Mouse (Mus musculus): Measurements from ENCODE around the gene Chd5. TPM values are rescaled to one million over a fixed set of nuclear protein-coding genes. Genes with fewer than 3 reads are reported as not detected.

Gene Chd5
- polyA plus RNA-seq, 1 experiment from 2014 or later: 0.03 TPM

GRCm38 (mm10) chr4:152359700-152360099 lies 21.2 kb downstream of the Chd5 start:
- H3K9me3 ChIP-seq (ENCODE audit: control insufficient read depth, low read length): no peaks in the 10 kb centered on the region
- H3K27ac ChIP-seq (ENCODE audit: low read depth, low read length): no peak overlapping the region
- H3K4me1 ChIP-seq (ENCODE audit: control insufficient read depth, insufficient read depth, low read length): peaks cover 9% of the 10 kb centered on the region; the same call in 1 of the 2 replicates
- H3K4me3 ChIP-seq (ENCODE audit: low read length): no peak overlapping the region
- ATAC-seq (ENCODE audit: low FRiP score, low TSS enrichment): no peak
- peaks cover 15% of the 10 kb centered on the region for H3K27me3 ChIP-seq (ENCODE audit: control insufficient read depth, insufficient read depth, low read length)
- 13% methylated on average over 11 of the region's 11 CpGs for WGBS
- no peak overlapping the region for H3K4me2 ChIP-seq (replicated peaks; ENCODE audit: low read depth, low read length)
- H3K36me3 ChIP-seq (ENCODE audit: control insufficient read depth, insufficient read depth, low read length): no peaks in the 10 kb centered on the region
- H3K9ac ChIP-seq (ENCODE audit: low read depth, low read length): no peak overlapping the region

DNA sequence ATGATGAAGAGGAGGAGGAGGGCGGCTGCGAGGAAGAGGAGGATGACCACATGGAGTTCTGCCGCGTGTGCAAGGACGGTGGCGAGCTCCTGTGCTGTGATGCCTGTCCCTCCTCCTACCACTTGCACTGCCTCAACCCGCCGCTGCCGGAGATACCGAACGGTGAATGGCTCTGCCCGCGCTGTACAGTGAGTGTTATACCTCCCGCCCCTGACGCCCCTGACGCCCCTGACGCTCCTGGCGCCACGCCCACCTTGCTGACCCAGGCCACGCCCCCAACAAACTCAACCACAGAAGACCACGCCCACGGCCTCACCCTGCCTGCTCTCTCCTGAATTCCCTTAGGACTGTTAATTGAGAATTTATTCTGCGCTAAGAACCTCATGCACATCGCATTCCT lies 22.4 kb downstream of the Chd5 start:
- no peak overlapping the region for H3K27ac ChIP-seq (ENCODE audit: low read depth, low read length)
- ATAC-seq (ENCODE audit: low FRiP score, low TSS enrichment): peak; percentile 76
- H3K9me3 ChIP-seq (ENCODE audit: control insufficient read depth, low read length): no peaks in the 10 kb centered on the region
- H3K4me1 ChIP-seq (ENCODE audit: control insufficient read depth, insufficient read depth, low read length): peaks cover 9% of the 10 kb centered on the region; the same call in 1 of the 2 replicates
- H3K27me3 ChIP-seq (ENCODE audit: control insufficient read depth, insufficient read depth, low read length): peaks cover 15% of the 10 kb centered on the region
- H3K4me3 ChIP-seq (ENCODE audit: low read length): peak overlapping the region; percentile 13
- WGBS: 1% methylated on average over 19 of the region's 24 CpGs
- peak overlapping the region; percentile 41 for H3K4me2 ChIP-seq (replicated peaks; ENCODE audit: low read depth, low read length)
- no peaks in the 10 kb centered on the region for H3K36me3 ChIP-seq (ENCODE audit: control insufficient read depth, insufficient read depth, low read length)
- H3K9ac ChIP-seq (ENCODE audit: low read depth, low read length): no peak overlapping the region

GRCm38 (mm10) chr4:152362180-152362579 lies 23.7 kb downstream of the Chd5 start:
- Histone ChIP-seq H3K4me2 (replicated peaks; ENCODE audit: low read depth, low read length) (no peak overlapping the region), H3K9me3 (ENCODE audit: control insufficient read depth, low read length) (no peaks in the 10 kb centered on the region), H3K4me1 (ENCODE audit: control insufficient read depth, insufficient read depth, low read length) (peaks cover 9% of the 10 kb centered on the region; the same call in 1 of the 2 replicates), H3K27ac (ENCODE audit: low read depth, low read length) (no peak overlapping the region), H3K36me3 (ENCODE audit: control insufficient read depth, insufficient read depth, low read length) (no peaks in the 10 kb centered on the region), H3K9ac (ENCODE audit: low read depth, low read length) (no peak overlapping the region), H3K27me3 (ENCODE audit: control insufficient read depth, insufficient read depth, low read length) (peaks cover 15% of the 10 kb centered on the region), H3K4me3 (ENCODE audit: low read length) (no peak overlapping the region)
- no peak for ATAC-seq (ENCODE audit: low FRiP score, low TSS enrichment)
- WGBS: 25% methylated on average over 9 of the region's 9 CpGs

DNA sequence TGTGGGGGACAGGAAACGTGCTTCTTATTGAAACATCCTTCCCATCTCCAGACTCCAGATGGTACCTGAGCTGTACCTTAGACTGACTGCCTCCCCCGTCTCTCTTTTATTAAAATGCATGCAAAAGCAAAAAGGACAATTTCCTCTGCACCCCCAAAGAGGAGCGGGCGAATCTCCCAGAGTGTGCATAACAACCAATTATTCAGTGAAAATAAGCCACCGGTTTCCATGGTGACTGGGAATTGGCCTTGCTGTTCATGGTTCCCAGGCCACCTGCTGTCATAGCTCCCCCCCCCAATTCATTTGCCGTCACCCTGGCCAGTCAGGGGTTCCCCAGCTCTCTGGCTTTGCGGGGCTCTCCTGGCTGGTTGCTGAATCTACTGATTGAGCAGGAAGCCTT lies 26.8 kb downstream of the Chd5 start:
- Histone ChIP-seq H3K4me3 (ENCODE audit: low read length) (no peak overlapping the region), H3K27ac (ENCODE audit: low read depth, low read length) (no peak overlapping the region), H3K27me3 (ENCODE audit: control insufficient read depth, insufficient read depth, low read length) (peaks cover 7% of the 10 kb centered on the region), H3K4me2 (replicated peaks; ENCODE audit: low read depth, low read length) (no peak overlapping the region), H3K36me3 (ENCODE audit: control insufficient read depth, insufficient read depth, low read length) (no peaks in the 10 kb centered on the region), H3K9ac (ENCODE audit: low read depth, low read length) (no peak overlapping the region), H3K9me3 (ENCODE audit: control insufficient read depth, low read length) (no peaks in the 10 kb centered on the region), H3K4me1 (ENCODE audit: control insufficient read depth, insufficient read depth, low read length) (peaks cover 9% of the 10 kb centered on the region; the same call in 1 of the 2 replicates)
- no peak for ATAC-seq (ENCODE audit: low FRiP score, low TSS enrichment)
- 77% methylated on average over 7 of the region's 7 CpGs for WGBS

DNA sequence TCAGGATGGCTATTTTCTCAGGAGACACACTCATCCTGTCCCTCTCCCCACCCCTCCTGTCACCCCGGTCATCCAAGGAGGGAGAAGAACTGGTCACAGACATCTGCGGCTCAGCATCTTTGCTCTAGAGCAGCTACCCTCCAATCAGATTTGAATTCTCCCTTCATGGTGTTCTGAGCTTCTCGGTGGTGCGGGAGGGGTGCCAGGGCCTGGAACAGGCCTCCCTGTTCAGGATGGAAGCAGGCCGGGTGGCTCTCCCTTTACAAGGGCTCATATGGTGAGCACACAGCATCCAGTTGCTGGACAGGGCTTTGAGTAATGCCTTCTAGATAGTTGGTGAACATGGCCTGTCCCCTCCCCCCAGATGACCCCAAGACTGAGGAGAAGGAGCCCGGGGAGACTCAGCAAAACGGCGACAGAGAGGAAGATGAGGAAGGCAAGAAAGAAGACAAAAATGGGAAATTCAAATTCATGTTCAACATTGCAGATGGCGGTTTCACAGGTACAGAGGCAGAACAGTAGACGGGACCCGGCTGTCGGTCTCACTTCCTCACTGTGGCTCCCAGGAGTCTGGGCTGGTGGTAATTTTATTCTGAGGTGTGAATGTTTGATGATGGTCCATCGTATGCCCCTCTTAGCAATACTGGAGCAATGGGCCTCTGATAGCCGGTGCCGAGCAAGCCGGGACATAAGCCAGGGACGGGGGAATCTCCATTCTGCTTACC lies 44.2 kb downstream of the Chd5 start:
- Histone ChIP-seq H3K27ac (ENCODE audit: low read depth, low read length) (no peak overlapping the region), H3K4me3 (ENCODE audit: low read length) (no peak overlapping the region), H3K9ac (ENCODE audit: low read depth, low read length) (no peak overlapping the region), H3K27me3 (ENCODE audit: control insufficient read depth, insufficient read depth, low read length) (no peaks in the 10 kb centered on the region), H3K9me3 (ENCODE audit: control insufficient read depth, low read length) (no peaks in the 10 kb centered on the region), H3K36me3 (ENCODE audit: control insufficient read depth, insufficient read depth, low read length) (no peaks in the 10 kb centered on the region), H3K4me2 (replicated peaks; ENCODE audit: low read depth, low read length) (no peak overlapping the region), H3K4me1 (ENCODE audit: control insufficient read depth, insufficient read depth, low read length) (no peaks in the 10 kb centered on the region)
- 82% methylated on average over 17 of the region's 17 CpGs for WGBS
- no peak for ATAC-seq (ENCODE audit: low FRiP score, low TSS enrichment)

- WGBS: 60% methylated on average over 16 of the region's 16 CpGs
- Histone ChIP-seq H3K36me3 (ENCODE audit: control insufficient read depth, insufficient read depth, low read length) (no peaks in the 10 kb centered on the region), H3K9ac (ENCODE audit: low read depth, low read length) (no peak overlapping the region), H3K27ac (ENCODE audit: low read depth, low read length) (no peak overlapping the region), H3K4me3 (ENCODE audit: low read length) (no peak overlapping the region), H3K4me1 (ENCODE audit: control insufficient read depth, insufficient read depth, low read length) (no peaks in the 10 kb centered on the region), H3K9me3 (ENCODE audit: control insufficient read depth, low read length) (no peaks in the 10 kb centered on the region), H3K27me3 (ENCODE audit: control insufficient read depth, insufficient read depth, low read length) (no peaks in the 10 kb centered on the region), H3K4me2 (replicated peaks; ENCODE audit: low read depth, low read length) (no peak overlapping the region)
- ATAC-seq (ENCODE audit: low FRiP score, low TSS enrichment): no peak
Observed at GRCm38 (mm10) chr4:152385644-152386043, 47.2 kb downstream of the Chd5 start.

GRCm38 (mm10) chr4:152392192-152392591 lies 53.7 kb downstream of the Chd5 start:
- WGBS: 76% methylated on average over 5 of the region's 5 CpGs
- H3K9ac ChIP-seq (ENCODE audit: low read depth, low read length): no peak overlapping the region

DNA sequence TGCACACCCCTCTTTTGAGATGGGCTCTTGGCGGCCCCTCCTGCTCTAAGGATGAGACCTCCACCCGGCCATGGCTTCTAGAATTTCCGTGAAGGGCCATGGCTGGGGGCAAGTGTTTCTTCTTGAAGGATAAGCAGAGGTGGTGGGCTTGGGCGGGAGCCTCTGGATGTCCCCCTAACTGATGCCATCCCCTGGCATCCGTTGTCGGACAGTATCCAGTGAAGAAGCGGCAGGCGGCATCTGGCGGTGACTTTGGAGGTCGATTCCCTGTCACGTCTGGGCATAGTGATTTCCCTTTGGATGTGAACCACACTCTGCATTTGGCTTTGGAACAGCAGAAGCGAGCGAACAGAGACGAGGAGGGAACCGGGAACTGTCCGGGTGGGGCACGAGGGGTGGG lies 54.2 kb downstream of the Chd5 start:
- no peak overlapping the region for H3K27ac ChIP-seq (ENCODE audit: low read depth, low read length)
- no peak overlapping the region for H3K9ac ChIP-seq (ENCODE audit: low read depth, low read length)
- H3K4me3 ChIP-seq (ENCODE audit: low read length): no peak overlapping the region
- no peak overlapping the region for H3K4me2 ChIP-seq (replicated peaks; ENCODE audit: low read depth, low read length)
- no peaks in the 10 kb centered on the region for H3K9me3 ChIP-seq (ENCODE audit: control insufficient read depth, low read length)
- H3K4me1 ChIP-seq (ENCODE audit: control insufficient read depth, insufficient read depth, low read length): no peaks in the 10 kb centered on the region
- 90% methylated on average over 17 of the region's 17 CpGs for WGBS
- H3K36me3 ChIP-seq (ENCODE audit: control insufficient read depth, insufficient read depth, low read length): no peaks in the 10 kb centered on the region
- ATAC-seq (ENCODE audit: low FRiP score, low TSS enrichment): no peak
- no peaks in the 10 kb centered on the region for H3K27me3 ChIP-seq (ENCODE audit: control insufficient read depth, insufficient read depth, low read length)

More at GRCm38 (mm10) chr4:152392192-152392591, 53.7 kb downstream of the Chd5 start:
- Histone ChIP-seq H3K27ac (ENCODE audit: low read depth, low read length) (no peak overlapping the region), H3K4me2 (replicated peaks; ENCODE audit: low read depth, low read length) (no peak overlapping the region), H3K4me1 (ENCODE audit: control insufficient read depth, insufficient read depth, low read length) (no peaks in the 10 kb centered on the region), H3K4me3 (ENCODE audit: low read length) (no peak overlapping the region), H3K27me3 (ENCODE audit: control insufficient read depth, insufficient read depth, low read length) (no peaks in the 10 kb centered on the region), H3K9me3 (ENCODE audit: control insufficient read depth, low read length) (no peaks in the 10 kb centered on the region), H3K36me3 (ENCODE audit: control insufficient read depth, insufficient read depth, low read length) (no peaks in the 10 kb centered on the region)
- no peak for ATAC-seq (ENCODE audit: low FRiP score, low TSS enrichment)

DNA sequence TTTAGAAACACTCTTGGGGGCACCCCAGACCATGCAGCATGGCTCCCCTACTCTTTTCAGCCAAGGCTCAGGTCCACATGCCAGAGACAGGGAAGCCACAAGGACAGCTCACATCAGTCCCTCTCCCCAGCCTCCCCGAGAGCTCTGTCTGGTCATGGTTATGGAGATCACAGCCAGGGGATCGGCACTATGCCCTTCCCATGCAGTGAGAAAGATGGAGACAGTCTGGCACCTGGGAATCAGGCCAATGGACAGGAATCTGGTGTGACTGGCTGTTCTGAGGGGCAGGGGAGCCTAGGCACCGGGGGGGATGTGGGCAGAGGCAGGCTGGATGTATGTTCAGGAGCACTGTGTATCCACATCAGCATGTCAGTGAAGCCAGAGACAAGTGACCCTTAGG lies 60.5 kb downstream of the Chd5 start:
- Histone ChIP-seq H3K9ac (ENCODE audit: low read depth, low read length) (no peak overlapping the region), H3K36me3 (ENCODE audit: control insufficient read depth, insufficient read depth, low read length) (no peaks in the 10 kb centered on the region), H3K27ac (ENCODE audit: low read depth, low read length) (no peak overlapping the region), H3K4me1 (ENCODE audit: control insufficient read depth, insufficient read depth, low read length) (no peaks in the 10 kb centered on the region), H3K9me3 (ENCODE audit: control insufficient read depth, low read length) (no peaks in the 10 kb centered on the region), H3K4me2 (replicated peaks; ENCODE audit: low read depth, low read length) (no peak overlapping the region), H3K27me3 (ENCODE audit: control insufficient read depth, insufficient read depth, low read length) (no peaks in the 10 kb centered on the region), H3K4me3 (ENCODE audit: low read length) (no peak overlapping the region)
- WGBS: 86% methylated on average over 3 of the region's 3 CpGs
- ATAC-seq (ENCODE audit: low FRiP score, low TSS enrichment): no peak
